Mouse (Mus musculus): Measurements from ENCODE around the gene Ube2a. TPM values are rescaled to one million over a fixed set of nuclear protein-coding genes. Genes with fewer than 3 reads are reported as not detected.

Ube2a gene
- 105 and 114 TPM in 2 replicates for polyA plus RNA-seq (2015; fragmentation: Nextera tagmentation; extraction: Ambion mirVana)

GRCm38 (mm10) chrX:36873765-36874164 lies at the start of gene Ube2a, which contains the start of gene C330007P06Rik:
Gene Ube2a (plus strand): TSS chrX:36873900.
Gene C330007P06Rik (minus strand): TSS chrX:36874111.

GRCm38 (mm10) chrX:36902321-36903114 lies 28.8 kb downstream of the Ube2a start, which contains the start of gene Nkrf:
Gene Nkrf (minus strand): TSS chrX:36902899.

Other genes starting within 250 kb of the Ube2a start
- 0.83 and 0.85 TPM in 2 replicates for gene Akap17b, start 228.5 kb upstream of the Ube2a start, polyA plus RNA-seq (2015; fragmentation: Nextera tagmentation; extraction: Ambion mirVana)
- gene Slc25a43, start 130.2 kb upstream of the Ube2a start, polyA plus RNA-seq (2015; fragmentation: Nextera tagmentation; extraction: Ambion mirVana): 0.79 and 0.84 TPM in 2 replicates
- 681 and 708 TPM in 2 replicates for gene Slc25a5, start 78.2 kb upstream of the Ube2a start, polyA plus RNA-seq (2015; fragmentation: Nextera tagmentation; extraction: Ambion mirVana)
- gene C330007P06Rik, start 211 bp downstream of the Ube2a start, polyA plus RNA-seq (2015; fragmentation: Nextera tagmentation; extraction: Ambion mirVana): 11.6 and 14.1 TPM in 2 replicates
- gene Nkrf, start 29.0 kb downstream of the Ube2a start, polyA plus RNA-seq (2015; fragmentation: Nextera tagmentation; extraction: Ambion mirVana): 0.51 and 0.55 TPM in 2 replicates
- gene Sept6, start 117.9 kb downstream of the Ube2a start, polyA plus RNA-seq (2015; fragmentation: Nextera tagmentation; extraction: Ambion mirVana): 7.7 and 12.2 TPM in 2 replicates
- 0.45 and 2.4 TPM in 2 replicates for gene Sowahd, start 174.9 kb downstream of the Ube2a start, polyA plus RNA-seq (2015; fragmentation: Nextera tagmentation; extraction: Ambion mirVana)
- gene Rpl39, start 211.5 kb downstream of the Ube2a start, polyA plus RNA-seq (2015; fragmentation: Nextera tagmentation; extraction: Ambion mirVana): 424 and 466 TPM in 2 replicates
- 7.7 and 8.2 TPM in 2 replicates for gene Upf3b, start 236.4 kb downstream of the Ube2a start, polyA plus RNA-seq (2015; fragmentation: Nextera tagmentation; extraction: Ambion mirVana)

Measured in skeletal muscle tissue, postnatal 0 days (tissue).